Mouse (Mus musculus) 416B (cell line): ENCODE measurements around the gene Lin28a.

Experiments
- DNase-seq: peaks from one replicate; pipeline ENCODE4 v3.0.0; 2011; ENCODE audit warnings: low read depth

Lin28a gene

GRCm38 (mm10) chr4:134018779-134019145 is at the start of gene Lin28a:
Gene Lin28a (minus strand): TSS chr4:134018841.
- no peak for DNase-seq

GRCm38 (mm10) chr4:134067833-134068544 is 49.3 kb upstream of the Lin28a start:
- no peak for DNase-seq

- DNase-seq = no peak
Observed at GRCm38 (mm10) chr4:134067383-134067782, 48.7 kb upstream of the Lin28a start.

GRCm38 (mm10) chr4:134065431-134066004 is 46.9 kb upstream of the Lin28a start:
- DNase-seq = no peak

- DNase-seq = no peak
Observed at GRCm38 (mm10) chr4:134062561-134062960, 43.9 kb upstream of the Lin28a start.

- DNase-seq = no peak
Observed at GRCm38 (mm10) chr4:134061944-134062446, 43.4 kb upstream of the Lin28a start.

GRCm38 (mm10) chr4:134061166-134061830 is 42.7 kb upstream of the Lin28a start:
- DNase-seq = peak; percentile 28

- DNase-seq = no peak
Observed at GRCm38 (mm10) chr4:134060135-134060865, 41.7 kb upstream of the Lin28a start, which contains the start of gene Crybg2. Gene Crybg2 (plus strand): TSS chr4:134060815.

- no peak for DNase-seq
Observed at GRCm38 (mm10) chr4:134058908-134059307, 40.3 kb upstream of the Lin28a start.

- DNase-seq = no peak
Observed at GRCm38 (mm10) chr4:134058166-134058715, 39.6 kb upstream of the Lin28a start.

GRCm38 (mm10) chr4:134053538-134053937 is 34.9 kb upstream of the Lin28a start, which contains the start of gene Zfp683:
Gene Zfp683 (plus strand): TSS chr4:134053838.
- DNase-seq = no peak

GRCm38 (mm10) chr4:134052560-134052959 is 33.9 kb upstream of the Lin28a start:
- peak; percentile 73 for DNase-seq

- no peak for DNase-seq
Observed at GRCm38 (mm10) chr4:134051912-134052311, 33.3 kb upstream of the Lin28a start.

GRCm38 (mm10) chr4:134047648-134048047 is 29.0 kb upstream of the Lin28a start:
- DNase-seq = no peak

GRCm38 (mm10) chr4:134043041-134043440 is 24.4 kb upstream of the Lin28a start:
- peak; percentile 53 for DNase-seq

GRCm38 (mm10) chr4:134041317-134042123 is 22.9 kb upstream of the Lin28a start:
- peak; percentile 91 for DNase-seq

- DNase-seq = peak; percentile 70
Observed at GRCm38 (mm10) chr4:134035953-134036352, 17.3 kb upstream of the Lin28a start.

GRCm38 (mm10) chr4:134025802-134026201 is 7.2 kb upstream of the Lin28a start:
- no peak for DNase-seq

GRCm38 (mm10) chr4:134020621-134021020 is 2.0 kb upstream of the Lin28a start:
- peak; percentile 72 for DNase-seq

- no peak for DNase-seq
Observed at GRCm38 (mm10) chr4:134019641-134020351, 1.2 kb upstream of the Lin28a start.
